Mouse (Mus musculus) adrenal gland, postnatal 4 days (tissue): Measurements from ENCODE around the gene Prtg. TPM values are rescaled to one million over a fixed set of nuclear protein-coding genes. Genes with fewer than 3 reads are reported as not detected.

ENCODE experiments used
- DNase-seq, 2 experiments: peaks; one replicate each; pipeline ENCODE4 v3.0.0; 2021 to 2022; ENCODE audit warnings: low spot score in 2 of 2, mixed read lengths in 2 of 2
- total RNA-seq, 2 experiments: library from RNA; stranded (reverse); gene quantifications; 2 replicates each; pipeline ENCODE4 v1.2.3; 2021

Gene Prtg
- total RNA-seq, 2 experiments from 2014 or later, result 1.5 to 2.0 TPM

- no peak for DNase-seq
These were observed 1.9 kb downstream of the Prtg start for GRCm38 (mm10) chr9:72808586-72808985.

- DNase-seq, result no peak
These were observed 2.4 kb downstream of the Prtg start for GRCm38 (mm10) chr9:72809077-72809476.

DNA sequence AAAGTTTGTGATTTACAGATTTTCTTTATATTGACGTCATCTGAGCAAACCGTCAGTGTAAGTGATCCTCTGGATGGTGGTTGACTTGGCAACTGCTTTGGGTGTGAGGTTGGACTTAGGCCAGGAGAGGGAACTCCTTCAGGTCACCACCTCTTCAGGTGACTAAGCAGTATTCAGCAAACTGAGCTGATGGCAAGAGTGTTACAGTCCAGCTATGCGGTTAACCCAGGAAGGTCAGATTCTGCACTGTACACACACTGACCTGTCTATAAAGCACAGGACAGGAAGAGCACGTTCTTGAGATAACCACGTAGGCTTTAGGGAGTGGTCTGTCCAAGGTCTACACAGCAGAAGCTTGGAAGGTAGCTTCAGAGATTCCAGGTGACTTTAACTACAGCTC is 3.9 kb downstream of the Prtg start:
- no peak for DNase-seq

DNA sequence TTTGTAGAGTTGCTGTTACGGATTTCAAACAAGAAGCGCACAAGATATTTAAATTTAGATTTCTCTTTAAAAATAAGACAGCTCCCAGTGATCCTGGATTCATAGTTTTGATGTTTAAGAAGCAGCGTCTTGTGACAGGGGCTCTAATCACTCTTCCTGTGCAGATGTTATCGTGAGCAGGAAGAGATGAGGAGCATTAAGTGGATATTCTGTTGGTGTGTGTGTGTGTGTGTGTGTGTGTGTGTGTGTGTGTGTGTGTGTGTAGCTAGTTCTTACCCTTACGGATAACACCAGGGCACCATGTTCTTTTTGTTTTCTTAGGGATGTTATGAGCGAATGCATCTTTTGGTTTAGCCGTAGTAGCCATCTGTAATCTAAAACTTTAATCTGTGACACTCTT is 5.4 kb downstream of the Prtg start:
- DNase-seq, result no peak

GRCm38 (mm10) chr9:72812594-72813570 is 6.2 kb downstream of the Prtg start:
- DNase-seq, result no peak

GRCm38 (mm10) chr9:72825511-72825910 is 18.8 kb downstream of the Prtg start:
- DNase-seq, result no peak

- no peak for DNase-seq
These were observed 19.3 kb downstream of the Prtg start for GRCm38 (mm10) chr9:72825976-72826375.

DNA sequence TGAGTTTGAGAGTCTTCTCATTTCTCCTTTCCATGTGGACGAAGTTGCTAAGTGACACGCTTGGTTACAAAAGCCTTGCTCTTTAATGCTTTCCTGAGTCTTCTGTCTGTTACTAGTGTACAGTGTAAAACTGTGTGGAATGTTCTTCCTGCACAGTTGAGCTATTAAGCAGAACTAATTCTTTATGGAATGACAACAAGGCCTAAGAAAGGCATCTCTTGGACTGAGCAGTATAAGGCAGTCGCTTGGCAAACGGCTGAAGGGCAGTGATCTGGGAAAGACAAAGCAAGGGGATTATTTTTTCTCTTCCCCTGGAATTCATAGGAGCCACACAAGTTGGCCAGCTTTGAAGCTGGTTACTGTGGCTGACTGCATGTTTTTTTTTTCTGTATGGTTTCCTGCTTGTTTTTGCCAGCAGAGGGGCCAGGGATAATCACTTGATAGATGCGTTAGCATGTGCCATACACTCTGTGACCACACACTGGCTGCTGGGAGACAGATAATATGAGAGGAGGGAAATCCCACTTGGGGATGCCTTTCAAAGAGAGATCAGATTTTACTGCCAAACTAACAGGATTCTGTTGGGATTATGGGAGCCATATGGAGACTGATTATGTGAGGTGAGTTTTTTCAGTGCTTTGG is 22.1 kb downstream of the Prtg start:
- DNase-seq, result no peak

DNA sequence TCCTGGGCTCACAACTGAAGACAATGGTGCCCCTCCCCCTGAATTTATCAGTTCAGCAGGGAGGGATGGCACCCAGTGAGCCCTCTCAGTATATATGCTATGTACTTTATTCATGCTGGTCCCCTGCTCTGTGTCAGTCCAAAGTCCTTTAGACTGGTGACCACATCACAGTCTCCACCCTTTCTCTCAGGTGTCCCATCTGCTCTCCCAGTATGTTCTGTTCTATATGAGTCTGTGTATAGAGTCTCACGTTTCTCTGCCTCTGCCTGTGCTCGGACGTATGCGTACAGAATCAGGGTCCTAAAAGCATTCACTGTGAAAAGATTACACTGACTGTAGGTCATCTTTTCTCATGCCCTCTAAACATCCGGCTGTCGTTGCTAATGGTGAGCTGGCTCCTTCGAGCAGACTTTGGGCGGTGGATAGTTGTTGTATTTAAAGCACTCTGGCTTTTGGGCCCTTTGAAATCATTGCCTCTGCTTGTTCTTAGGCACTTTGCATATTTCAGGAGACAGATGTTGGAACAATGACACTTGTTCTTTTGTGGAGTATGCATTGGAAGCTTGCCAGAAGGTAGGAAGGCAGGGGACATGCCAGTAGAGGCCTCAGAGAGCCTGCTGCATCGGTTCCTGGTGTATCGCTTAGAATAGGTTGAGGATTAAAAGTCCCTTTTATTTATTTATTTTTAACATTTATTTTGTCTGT is 27.5 kb downstream of the Prtg start:
- DNase-seq, result no peak

DNA sequence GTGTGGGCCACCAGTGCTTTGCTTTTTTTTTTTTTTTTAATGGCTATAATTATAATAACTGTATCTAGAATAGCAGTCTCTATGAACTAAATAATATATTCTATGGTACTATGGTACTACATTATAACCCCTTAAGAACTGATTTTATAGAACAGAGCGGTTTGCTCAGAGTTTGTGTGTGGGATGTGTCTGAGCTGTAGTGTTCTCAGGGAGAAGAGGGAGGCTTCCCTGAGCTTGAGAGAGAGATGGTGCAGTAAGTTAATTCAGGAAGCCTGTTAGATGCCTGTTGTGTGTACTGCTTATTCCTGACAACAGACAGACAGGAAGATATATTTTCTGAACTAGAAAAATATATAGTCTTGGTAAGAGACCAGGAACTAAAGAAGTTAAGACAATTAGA is 28.3 kb downstream of the Prtg start:
- DNase-seq, result no peak

DNA sequence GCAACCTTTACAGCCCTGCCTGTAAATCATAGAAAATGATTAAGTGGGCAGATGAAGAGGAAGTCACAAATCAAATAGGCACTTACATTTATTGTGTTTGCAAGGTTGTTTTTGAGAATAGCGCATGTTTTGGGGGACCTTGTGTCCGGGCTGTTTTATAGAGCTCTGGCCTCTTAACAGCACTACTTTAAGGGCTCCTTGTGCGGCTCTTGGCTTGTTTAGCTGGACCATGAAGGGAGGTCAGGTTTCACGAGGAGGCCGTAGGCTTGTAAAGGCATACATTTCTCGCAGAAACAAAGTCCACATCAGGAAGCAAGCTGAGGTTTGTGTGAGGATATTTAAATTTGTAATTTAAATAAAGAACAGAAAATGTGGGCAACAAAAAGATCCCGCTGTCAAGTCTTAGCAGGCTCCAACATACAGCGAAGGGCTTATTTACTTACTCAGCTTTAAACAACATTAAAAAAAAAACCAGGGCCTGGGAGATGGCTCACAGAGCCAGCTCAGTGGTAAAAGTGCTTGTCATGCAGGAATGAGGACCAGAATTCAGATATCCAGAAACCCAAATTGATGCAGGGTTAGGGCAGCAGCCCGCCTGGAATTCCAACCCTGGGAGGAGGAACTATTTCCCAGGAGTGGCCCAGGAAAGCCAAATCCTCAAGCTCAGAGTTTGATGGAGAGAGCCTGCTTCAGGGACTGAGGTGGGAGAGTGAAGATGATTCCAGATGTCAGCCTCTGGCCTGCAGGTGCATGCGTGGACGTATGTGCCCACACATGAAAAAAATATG is 30.2 kb downstream of the Prtg start:
- DNase-seq, result no peak

GRCm38 (mm10) chr9:72837598-72838160 is 31.0 kb downstream of the Prtg start:
- no peak for DNase-seq

- DNase-seq, result no peak
These were observed 31.6 kb downstream of the Prtg start for GRCm38 (mm10) chr9:72838256-72838655.

DNA sequence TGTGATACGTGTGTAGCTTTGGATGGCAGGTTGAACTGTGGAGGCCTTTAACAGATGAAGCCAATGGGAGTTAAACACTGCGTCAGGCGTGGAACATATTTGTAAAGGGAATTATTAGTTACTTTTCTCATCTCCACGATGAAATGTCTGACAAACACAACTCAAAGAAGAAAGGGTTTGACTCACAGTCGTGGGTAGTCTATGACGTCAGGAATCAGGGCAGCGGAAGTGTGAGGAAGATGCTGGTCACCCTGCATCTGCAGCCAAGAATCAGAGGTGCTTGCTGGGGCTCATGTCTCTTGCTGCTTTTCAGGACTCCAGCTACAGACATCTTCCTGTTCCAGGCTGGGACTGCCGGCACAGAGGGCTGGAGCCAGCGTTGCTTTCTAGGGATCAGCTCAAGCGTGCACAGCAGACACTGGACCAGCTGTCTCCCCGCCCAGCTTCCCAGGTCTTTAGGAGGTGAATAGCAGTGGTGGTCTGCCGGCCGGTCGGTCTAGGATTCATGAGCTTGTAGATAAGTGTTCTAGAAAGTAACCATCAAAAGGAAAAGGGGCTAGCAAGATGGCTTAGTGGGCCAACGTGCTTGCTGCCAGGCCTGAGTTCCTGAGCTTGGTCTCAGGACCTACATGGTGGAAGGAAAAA is 32.8 kb downstream of the Prtg start:
- no peak for DNase-seq

GRCm38 (mm10) chr9:72844496-72844895 is 37.8 kb downstream of the Prtg start:
- DNase-seq, result no peak

DNA sequence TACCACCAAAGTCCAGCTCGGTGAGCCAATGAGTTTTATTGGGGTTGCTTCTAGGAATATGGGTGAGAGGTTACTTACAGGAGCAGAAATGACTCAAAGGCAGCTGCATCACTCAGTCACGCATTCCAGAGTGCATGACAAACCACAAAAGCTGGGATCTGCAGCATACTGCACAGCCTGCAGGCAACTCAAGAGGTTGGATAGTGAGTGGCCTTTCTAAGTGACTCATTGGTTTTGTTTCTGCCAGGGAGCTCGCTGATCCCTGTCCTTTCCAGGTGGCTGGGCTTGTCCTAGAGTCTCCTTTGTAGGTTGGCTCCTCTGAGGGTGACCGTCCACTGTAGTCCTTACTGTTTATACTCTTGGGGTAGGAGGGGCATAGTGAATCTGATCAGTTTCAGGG is 39.5 kb downstream of the Prtg start:
- DNase-seq, result no peak

DNA sequence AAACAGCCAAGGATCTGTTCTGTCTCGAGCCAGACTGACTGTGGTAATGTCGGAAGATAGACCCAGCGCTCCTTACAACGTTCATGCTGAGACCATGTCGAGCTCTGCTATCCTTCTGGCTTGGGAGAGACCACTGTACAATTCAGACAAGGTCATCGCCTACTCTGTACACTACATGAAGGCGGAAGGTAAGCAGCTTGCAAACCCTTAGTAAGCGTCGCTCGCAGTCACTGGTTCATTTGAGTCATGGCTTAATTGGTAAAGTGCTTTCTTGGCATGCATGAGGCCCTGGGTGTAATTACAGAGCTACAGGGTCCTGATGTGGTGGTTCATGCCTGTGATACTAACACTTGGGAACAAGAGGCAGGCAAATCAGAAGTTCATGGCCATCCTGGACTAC is 44.9 kb downstream of the Prtg start:
- no peak for DNase-seq

DNA sequence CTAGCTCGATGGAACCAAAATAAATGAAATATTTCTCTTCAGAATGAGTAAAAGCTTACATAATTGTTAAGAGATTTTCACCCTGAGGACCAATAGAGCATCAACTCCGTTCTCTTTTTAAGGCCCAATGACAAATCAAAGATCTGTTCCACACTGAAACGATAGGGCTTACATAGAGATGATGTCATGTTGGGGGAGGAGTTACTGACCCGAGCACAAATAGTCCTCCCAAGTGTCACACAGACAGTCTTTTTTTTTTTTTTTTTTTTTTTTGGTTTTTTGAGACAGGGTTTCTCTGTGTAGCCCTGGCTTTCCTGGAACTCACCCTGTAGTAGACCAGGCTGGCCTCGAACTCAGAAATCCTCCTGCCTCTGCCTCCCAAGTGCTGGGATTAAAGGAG is 45.3 kb downstream of the Prtg start:
- no peak for DNase-seq

- DNase-seq, result no peak
These were observed 47.1 kb downstream of the Prtg start for GRCm38 (mm10) chr9:72853681-72854190.

GRCm38 (mm10) chr9:72856721-72857120 is 50.0 kb downstream of the Prtg start:
- DNase-seq, result no peak
